ENCODE assay signal across 12 mouse cellular contexts in genomic region chr10:4626996-4627395, GRCm38 (mm10). TPM values are rescaled to one million over a fixed set of nuclear protein-coding genes. Genes with fewer than 3 reads are reported as not detected.
"Had no signal": no experiment of that assay in that cellular context is flagged by ENCODE, and none has a peak within 500 bp of the region (broad histone marks: within the 10 kb centered on the region; RNA-seq: fewer than 3 reads in every experiment).

No protein-coding gene starts in this region.

- H3K27ac ChIP-seq: kidney, postnatal 0 days; liver, embryonic 13.5 days; lung, embryonic 15.5 days; midbrain, embryonic 10.5 days; neural tube, embryonic 15.5 days had no signal

- H3K4me1 ChIP-seq: liver, embryonic 13.5 days; lung, embryonic 15.5 days; midbrain, embryonic 10.5 days; neural tube, embryonic 15.5 days had no signal

- DNase-seq: left cerebral cortex, postnatal 4 days; liver, embryonic 13.5 days; liver, postnatal 0 days; lung, postnatal 36 days; midbrain, embryonic 14.5 days; right cerebral cortex, adult 18-20 months; right cerebral cortex, postnatal 25 days had no signal

- H3K27me3 ChIP-seq: liver, embryonic 13.5 days; lung, embryonic 15.5 days; neural tube, embryonic 15.5 days had no signal

- H3K36me3 ChIP-seq: liver, embryonic 13.5 days; lung, embryonic 15.5 days; midbrain, embryonic 10.5 days; neural tube, embryonic 15.5 days had no signal

- H3K9me3 ChIP-seq: liver, embryonic 13.5 days; lung, embryonic 15.5 days; midbrain, embryonic 10.5 days; neural tube, embryonic 15.5 days had no signal

- H3K4me2 ChIP-seq: liver, embryonic 13.5 days; lung, embryonic 15.5 days; neural tube, embryonic 15.5 days had no signal

- ATAC-seq: liver, postnatal 0 days had no signal

- H3K4me3 ChIP-seq: liver, embryonic 13.5 days; lung, embryonic 15.5 days; midbrain, embryonic 10.5 days; myocyte; neural tube, embryonic 15.5 days had no signal

- H3K9ac ChIP-seq: liver, embryonic 13.5 days; liver, postnatal 0 days; lung, embryonic 15.5 days; neural tube, embryonic 15.5 days had no signal

RNA-seq across cellular contexts. Expression of gene Esr1, which starts 15.6 kb away (rescaled TPM):
- polyA plus RNA-seq: midbrain, embryonic 10.5 days had no signal
